Mouse (Mus musculus) spleen, adult 2 months (tissue): ENCODE measurements around the gene Psg28.

Experiments
- CTCF ChIP-seq: fragments of 200-500 bp; IDR thresholded peaks from 2 replicates; pipeline ENCODE4 v1.5.1; 2011; ENCODE audit warnings: mild to moderate bottlenecking, inconsistent platforms; ENCODE audit not compliant: insufficient read depth, insufficient read length, insufficient replicate concordance; ENCODE audit errors: extremely low read depth
- POLR2A ChIP-seq: fragments of 200-500 bp; IDR thresholded peaks from 2 replicates; pipeline ENCODE4 v1.6.1; 2011; ENCODE audit warnings: low read depth, low read length, inconsistent platforms

DNA sequence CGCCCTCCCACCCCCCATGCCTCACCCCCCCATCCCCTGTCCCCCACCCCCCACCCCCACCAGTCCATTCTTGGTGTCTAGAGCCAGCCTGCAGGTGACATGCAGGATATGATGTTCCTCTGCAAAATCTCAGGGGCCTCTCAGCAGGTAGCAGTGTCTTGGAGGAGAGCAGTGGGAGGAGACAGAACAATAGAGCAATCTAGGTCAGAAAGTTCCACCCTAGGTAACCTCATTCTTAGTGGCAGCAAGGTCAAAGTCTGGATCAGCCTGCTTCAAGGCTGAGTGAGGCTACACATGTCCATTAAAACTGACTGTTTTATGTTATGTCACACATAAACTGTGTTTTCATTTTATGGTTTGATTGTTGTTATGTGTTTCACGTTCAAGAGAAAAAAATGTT, 53.5 kb downstream of the Psg28 start:
- TF ChIP-seq POLR2A: no peak
- TF ChIP-seq CTCF: no peak
